Mouse (Mus musculus) ES-CJ7 (cell line): Measurements from ENCODE around the gene Lgals3.
A peak's percentile ranks its signal among the peaks of the same experiment; 100 is the strongest.
"Not testable (repeated sequence)": the region's sequence is repeated elsewhere in the genome, so short reads cannot be mapped to it uniquely, and the experiment has no call there.

Source experiments
- DNase-seq: peaks from one replicate; pipeline ENCODE4 v3.0.0; 2011; ENCODE audit warnings: low read depth, low spot score

The Lgals3 gene

DNA sequence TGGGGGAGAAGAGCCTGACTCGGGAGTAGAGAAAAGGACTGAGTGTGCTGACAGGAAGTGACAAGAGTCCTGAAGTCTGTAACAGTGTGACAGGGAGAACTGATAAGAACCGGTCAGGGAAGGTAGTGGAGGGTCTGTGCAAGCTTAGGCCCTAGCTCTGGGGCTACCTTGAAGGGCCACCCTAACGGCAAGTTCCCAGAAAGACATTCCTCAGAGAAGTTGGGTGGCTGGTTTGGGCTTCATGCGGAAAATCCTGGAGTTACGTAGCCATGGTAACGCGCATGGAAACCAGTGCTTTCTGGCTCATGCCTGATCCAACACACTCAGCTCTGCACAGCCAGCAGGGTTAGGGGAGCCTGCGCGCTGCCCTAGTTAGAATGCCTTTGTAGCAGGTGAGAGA, at the start of gene Lgals3:
Gene Lgals3 (plus strand): TSS at position 291 of the 400 bp plus-strand sequence.
- DNase-seq, result peak; percentile 91

- DNase-seq, result no peak
These were observed 48.2 kb upstream of the Lgals3 start for GRCm38 (mm10) chr14:47319362-47319761.

- DNase-seq, result not testable (repeated sequence)
These were observed 46.0 kb upstream of the Lgals3 start for GRCm38 (mm10) chr14:47321581-47321980.

- DNase-seq, result no peak
These were observed 41.4 kb upstream of the Lgals3 start for GRCm38 (mm10) chr14:47325965-47326761.

DNA sequence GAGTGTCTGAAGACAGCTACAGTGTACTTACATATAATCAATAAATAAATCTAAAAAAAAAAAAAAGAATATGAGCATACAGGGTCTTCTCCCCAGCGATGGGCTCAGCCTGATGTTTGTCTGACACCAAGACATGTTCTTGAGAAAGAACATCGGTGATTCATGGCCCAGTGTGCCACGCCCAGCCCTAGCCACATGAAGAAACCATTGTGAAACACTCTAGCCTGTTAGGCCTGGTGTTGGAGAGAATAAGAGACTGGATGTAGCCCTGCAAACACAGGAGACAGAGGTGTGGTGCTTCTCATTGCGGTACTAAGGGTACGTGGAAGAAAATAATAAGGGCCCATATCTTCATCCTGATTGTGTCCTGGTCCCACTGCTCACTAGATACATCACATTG, 40.2 kb upstream of the Lgals3 start:
- DNase-seq, result no peak

- DNase-seq, result no peak
These were observed 35.6 kb upstream of the Lgals3 start for GRCm38 (mm10) chr14:47331920-47332319.

- DNase-seq, result peak; percentile 63
These were observed 32.7 kb upstream of the Lgals3 start for GRCm38 (mm10) chr14:47334819-47335218.

DNA sequence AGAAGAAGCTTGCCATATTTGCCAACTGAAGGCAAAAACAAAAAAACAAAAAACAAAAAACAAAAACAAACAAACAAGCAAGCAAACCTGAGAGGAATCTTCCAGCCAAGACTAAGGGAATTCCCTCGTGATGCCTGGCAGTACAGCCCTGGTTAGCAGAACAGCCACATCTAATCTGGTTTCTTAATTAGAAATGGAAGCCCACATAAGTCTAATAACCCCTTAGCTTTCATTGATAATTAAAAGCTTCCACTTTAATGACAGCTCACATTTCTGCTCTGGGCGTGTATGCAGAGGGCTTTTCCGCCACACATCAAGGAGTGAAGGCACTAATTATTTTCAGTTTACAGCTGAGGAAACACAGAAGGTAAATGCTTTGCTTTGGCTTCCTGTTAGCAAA, 32.3 kb upstream of the Lgals3 start:
- no peak for DNase-seq

- DNase-seq, result no peak
These were observed 27.2 kb upstream of the Lgals3 start for GRCm38 (mm10) chr14:47340231-47340925.

DNA sequence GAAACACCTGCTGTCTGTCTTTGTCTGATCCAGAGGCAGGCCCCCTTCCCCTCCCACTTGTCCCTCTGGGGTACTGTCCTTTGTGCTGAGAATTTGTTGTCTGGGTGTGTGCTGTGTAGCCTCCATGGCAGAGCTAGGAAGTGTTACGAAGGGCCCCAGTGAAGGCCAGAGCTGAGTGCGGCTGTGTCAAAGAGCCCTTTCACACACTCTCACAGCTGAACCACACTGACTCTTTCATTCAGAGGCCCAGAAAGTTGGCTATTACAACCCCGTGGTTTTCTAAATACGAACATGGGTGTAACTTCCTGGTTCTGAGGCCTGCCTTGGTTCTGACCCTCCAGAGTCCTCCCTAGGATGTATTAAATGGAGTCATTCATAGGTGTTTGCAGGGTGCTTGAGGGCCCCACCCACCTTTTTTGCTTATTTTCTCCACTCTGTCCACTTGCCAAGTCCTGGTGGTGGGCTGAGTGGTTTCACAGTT, 25.7 kb upstream of the Lgals3 start:
- peak; percentile 37 for DNase-seq

- DNase-seq, result no peak
These were observed 20.8 kb upstream of the Lgals3 start for GRCm38 (mm10) chr14:47346715-47347114.

- no peak for DNase-seq
These were observed 16.6 kb upstream of the Lgals3 start for GRCm38 (mm10) chr14:47350974-47351373.

GRCm38 (mm10) chr14:47352272-47352671, 15.3 kb upstream of the Lgals3 start:
- DNase-seq, result no peak

DNA sequence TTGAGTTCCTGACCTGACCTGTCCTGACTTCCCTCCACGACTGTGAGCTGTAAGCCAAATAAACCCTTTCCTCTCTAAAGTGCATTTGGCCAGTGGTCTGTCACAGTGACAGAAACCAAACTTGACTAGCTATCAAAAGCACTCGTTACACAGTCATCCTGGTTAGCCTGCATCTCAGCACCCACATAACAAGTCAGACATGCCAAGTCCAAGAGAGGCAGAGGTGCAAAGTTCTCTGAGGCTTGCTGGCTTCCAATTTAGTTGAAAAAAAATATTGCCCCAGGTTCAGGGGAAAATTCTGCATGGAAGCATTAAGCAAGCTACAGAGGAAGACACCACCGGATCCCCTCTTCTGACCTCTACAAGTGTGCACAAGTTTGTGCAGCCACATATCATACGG, 14.3 kb upstream of the Lgals3 start:
- DNase-seq, result no peak

DNA sequence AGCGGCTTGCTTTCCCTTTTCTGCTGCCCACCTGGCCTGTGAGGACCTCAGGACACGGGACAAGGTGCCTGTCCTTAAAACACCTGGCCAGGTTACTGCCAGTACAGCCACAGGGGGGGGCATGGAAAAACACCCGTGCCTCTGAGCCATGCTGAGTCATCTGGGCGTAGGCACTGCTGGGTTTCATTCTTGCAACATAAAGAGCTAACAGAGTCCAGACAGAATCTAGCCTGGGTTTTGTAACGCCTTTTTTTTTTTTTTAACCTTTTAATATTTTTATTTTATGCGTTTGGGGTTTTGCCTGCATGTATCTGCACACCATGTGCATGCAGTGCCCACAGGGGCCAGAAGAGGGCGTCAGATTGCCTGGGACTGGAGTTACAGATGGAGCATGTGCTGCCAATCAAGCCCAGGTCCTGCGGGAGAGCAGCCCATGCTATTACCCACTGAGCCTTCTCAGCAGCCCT, 13.4 kb upstream of the Lgals3 start:
- peak; percentile 89 for DNase-seq

DNA sequence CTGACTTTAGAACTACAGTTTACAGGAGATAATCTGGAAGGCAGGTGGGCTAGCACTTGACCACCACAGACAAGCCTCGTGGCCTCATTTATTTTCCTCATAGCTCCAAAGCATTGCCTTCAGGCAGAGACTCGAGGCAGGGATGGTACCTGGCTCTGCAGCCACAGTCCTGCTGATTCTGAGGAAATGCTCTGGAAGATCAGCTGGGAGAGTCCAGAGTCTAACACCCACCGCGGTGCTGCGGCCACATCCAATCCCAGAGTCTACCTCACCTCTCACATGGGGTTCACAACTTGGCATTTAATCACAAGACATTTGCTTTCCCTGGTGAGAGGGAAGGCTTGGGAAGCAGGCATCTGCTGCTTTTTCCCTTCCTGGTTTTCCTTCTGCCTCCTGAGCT, 12.6 kb upstream of the Lgals3 start:
- DNase-seq, result no peak

- no peak for DNase-seq
These were observed 10.9 kb upstream of the Lgals3 start for GRCm38 (mm10) chr14:47356622-47357021.

DNA sequence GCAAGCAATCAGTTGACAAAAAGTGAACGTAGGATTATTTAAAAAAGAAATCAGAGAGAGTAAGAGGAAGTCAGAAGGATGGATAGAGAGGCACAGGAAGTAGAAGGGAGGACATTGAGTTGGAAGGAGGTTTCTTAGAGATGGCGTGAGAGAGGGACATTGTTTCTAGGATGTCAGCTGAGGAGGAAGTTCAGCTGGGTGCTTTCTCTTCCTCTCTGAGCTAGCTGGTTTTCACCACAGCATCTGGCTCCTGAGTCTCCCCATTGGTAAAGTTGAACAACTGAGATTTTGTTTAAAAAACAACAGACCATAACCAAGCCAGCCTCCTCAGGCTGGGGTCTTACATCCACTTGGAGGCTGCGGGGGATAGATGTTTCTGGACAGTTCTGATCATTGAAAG, 7.9 kb upstream of the Lgals3 start:
- no peak for DNase-seq

DNA sequence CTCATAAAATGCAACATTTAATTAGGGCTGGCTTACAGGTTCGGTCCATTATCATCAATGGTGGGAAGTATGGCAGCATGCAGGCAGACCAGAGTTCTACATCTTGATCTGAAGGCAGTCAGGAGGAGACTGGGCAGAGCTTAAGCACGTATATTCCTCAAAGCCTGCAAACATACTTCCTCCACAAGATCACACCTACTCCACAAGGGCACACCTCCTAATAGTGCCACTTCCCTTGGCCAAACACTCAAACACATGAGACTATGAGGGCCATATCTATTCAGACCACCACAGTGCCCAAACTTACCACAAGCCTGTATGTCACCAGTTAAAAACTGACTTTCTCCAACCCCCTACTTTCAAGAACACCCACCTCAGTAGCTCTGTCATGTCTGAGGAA, 6.1 kb upstream of the Lgals3 start:
- no peak for DNase-seq

- DNase-seq, result no peak
These were observed 5.7 kb upstream of the Lgals3 start for GRCm38 (mm10) chr14:47361899-47362298.

DNA sequence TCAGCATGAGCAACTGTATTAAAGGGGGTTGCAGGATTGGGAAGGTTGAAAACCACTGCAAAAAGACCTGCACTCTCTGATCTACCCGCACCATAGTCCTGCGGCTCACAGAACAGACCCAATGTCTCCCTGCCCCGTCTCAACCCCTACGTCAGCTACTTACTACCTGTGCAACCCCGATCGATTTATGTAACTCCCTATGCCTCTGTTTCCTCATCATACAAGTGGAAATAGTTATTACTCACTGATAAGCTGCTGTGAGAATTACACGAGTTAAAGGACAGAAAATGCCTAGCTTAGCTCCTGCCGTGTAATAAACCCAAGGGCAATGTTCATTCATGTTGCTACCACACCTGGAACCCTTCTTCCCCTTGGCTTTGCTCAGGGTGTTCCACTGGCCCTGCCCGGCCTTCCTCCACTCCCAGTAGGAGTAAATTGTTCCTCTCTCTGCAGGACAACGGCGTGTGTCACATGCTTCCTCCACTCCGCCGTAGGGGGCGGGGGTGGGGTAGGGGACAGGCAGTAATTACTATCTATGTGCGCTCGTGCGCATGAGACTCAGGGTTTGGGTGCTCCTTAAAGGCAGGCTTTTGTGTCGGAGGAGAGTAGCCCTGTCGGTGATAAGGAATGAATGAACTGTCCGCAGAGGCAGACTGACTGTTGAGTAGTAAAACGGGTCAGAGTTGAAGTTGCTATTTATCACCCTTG, 2.7 kb upstream of the Lgals3 start:
- DNase-seq, result peak; percentile 91

- DNase-seq, result no peak
These were observed 650 bp upstream of the Lgals3 start for GRCm38 (mm10) chr14:47366881-47367321.
